Mouse (Mus musculus): Measurements from ENCODE around the gene Bpifb6. TPM values are rescaled to one million over a fixed set of nuclear protein-coding genes. Genes with fewer than 3 reads are reported as not detected.

Gene Bpifb6
- polyA plus RNA-seq, 1 experiment, result 0.21 TPM

DNA sequence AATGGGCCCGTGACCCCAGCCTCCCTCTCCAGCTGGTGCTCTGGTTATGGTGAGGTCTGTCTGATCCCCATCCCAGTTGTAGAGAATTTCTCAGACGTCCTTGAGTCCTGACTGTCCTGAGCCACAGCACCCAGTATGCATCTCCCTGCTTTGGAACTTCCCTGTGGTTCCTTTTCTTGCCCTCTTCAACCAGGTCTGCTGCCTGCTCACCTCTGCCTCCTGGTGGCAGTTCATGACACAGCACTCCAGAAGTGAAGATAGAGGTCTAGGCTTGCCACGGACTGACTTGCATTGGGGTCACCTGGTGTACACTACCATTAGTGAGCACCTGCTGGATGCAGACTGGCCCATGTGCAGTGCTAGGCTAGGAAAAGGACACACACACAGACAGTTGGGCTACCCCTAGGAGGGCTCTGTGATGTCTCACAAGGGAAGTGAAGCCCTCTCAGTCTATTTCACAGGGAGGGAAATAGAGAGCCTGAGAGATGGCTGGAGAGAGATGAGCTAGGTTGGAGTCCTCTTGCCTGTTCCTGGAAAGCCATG lies 29.8 kb downstream of the Bpifb6 start:
- Histone ChIP-seq H3K36me3 (ENCODE audit: control insufficient read depth, insufficient read depth, low read length) (no peaks in the 10 kb centered on the region), H3K4me3 (ENCODE audit: control insufficient read depth, low read depth, low read length) (no peak overlapping the region), H3K27ac (ENCODE audit: control insufficient read depth, insufficient read depth, low read depth, low read length) (no peak overlapping the region), H3K27me3 (ENCODE audit: control insufficient read depth, insufficient read depth, low read length) (no peaks in the 10 kb centered on the region), H3K4me1 (ENCODE audit: control insufficient read depth, insufficient read depth, low read length) (peaks cover 2% of the 10 kb centered on the region; the same call in 1 of the 2 replicates)
- TF ChIP-seq POLR2A (IDR thresholded peaks at IDR 0.05; ENCODE audit: control insufficient read depth, low read depth, low read length) (no peak), CTCF (IDR thresholded peaks at IDR 0.05; ENCODE audit: control insufficient read depth, insufficient read depth, insufficient replicate concordance, low read depth, low read length) (peak; percentile 91; the same call in 1 of the 2 replicates)

DNA sequence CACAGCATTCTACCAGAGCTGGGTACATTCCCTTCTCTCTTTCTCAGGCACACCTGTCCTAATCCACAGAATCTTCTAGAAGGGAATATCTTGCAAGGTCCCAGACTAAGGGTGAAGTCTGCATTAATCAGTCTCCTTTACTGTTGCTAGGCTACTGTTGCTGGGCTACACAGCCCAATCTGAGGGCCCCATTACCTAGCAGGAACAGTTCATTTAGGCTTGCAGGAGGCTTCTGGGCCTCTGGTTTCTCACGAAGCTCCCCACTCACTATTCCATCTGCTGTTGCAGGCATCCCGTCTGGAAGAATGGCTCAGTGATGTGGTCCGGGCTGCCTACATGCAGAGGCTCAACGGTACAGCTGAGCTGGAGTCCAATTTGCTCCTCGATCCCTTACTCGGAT lies 30.9 kb downstream of the Bpifb6 start:
- TF ChIP-seq CTCF (IDR thresholded peaks at IDR 0.05; ENCODE audit: control insufficient read depth, insufficient read depth, insufficient replicate concordance, low read depth, low read length) (no peak), POLR2A (IDR thresholded peaks at IDR 0.05; ENCODE audit: control insufficient read depth, low read depth, low read length) (no peak)
- H3K27me3 ChIP-seq (ENCODE audit: control insufficient read depth, insufficient read depth, low read length), result no peaks in the 10 kb centered on the region
- no peak overlapping the region for H3K4me3 ChIP-seq (ENCODE audit: control insufficient read depth, low read depth, low read length)
- H3K27ac ChIP-seq (ENCODE audit: control insufficient read depth, insufficient read depth, low read depth, low read length), result no peak overlapping the region
- H3K4me1 ChIP-seq (ENCODE audit: control insufficient read depth, insufficient read depth, low read length), result peaks cover 2% of the 10 kb centered on the region; the same call in 1 of the 2 replicates
- H3K36me3 ChIP-seq (ENCODE audit: control insufficient read depth, insufficient read depth, low read length), result no peaks in the 10 kb centered on the region

DNA sequence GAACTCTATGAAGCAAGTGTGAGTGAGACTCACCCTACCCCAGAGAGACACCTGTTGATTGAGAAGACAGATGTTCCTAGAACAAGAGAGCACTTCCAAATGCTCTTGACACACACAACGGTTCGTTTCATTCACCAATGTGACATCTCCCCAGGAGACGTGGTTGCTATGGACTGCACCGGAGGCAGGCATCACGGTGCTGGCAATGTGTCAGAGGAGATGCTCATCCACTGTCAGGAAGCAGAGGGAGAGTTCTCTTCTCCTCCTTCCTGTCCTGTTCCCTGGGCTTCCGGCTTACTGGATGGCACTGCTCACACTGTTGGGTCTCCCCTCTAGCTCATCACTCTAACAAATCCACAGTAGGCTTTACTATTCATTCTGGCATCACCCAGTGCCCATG lies 33.1 kb downstream of the Bpifb6 start:
- Histone ChIP-seq H3K4me1 (ENCODE audit: control insufficient read depth, insufficient read depth, low read length) (peaks cover 2% of the 10 kb centered on the region; the same call in 1 of the 2 replicates), H3K27ac (ENCODE audit: control insufficient read depth, insufficient read depth, low read depth, low read length) (no peak overlapping the region), H3K27me3 (ENCODE audit: control insufficient read depth, insufficient read depth, low read length) (no peaks in the 10 kb centered on the region), H3K4me3 (ENCODE audit: control insufficient read depth, low read depth, low read length) (no peak overlapping the region), H3K36me3 (ENCODE audit: control insufficient read depth, insufficient read depth, low read length) (no peaks in the 10 kb centered on the region)
- TF ChIP-seq CTCF (IDR thresholded peaks at IDR 0.05; ENCODE audit: control insufficient read depth, insufficient read depth, insufficient replicate concordance, low read depth, low read length) (no peak), POLR2A (IDR thresholded peaks at IDR 0.05; ENCODE audit: control insufficient read depth, low read depth, low read length) (no peak)

DNA sequence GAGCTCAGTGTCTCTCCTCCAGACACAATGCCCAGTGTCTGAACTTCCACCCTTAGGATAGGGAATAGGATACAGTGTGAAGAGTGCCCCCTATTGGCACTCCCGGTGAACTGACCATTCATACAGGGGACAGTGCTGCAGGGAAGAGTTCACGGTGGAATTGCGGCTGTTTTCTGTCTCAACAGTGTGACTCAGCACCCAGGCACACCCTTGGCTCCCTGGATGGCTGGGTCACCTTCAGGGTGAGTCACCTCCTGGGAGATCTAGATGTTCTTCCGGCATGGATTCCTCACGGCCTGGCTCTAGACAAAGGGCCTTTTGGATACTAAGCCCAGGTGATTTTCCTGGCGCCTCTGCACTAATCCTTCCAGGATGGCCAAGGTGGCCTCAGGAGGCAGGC lies 35.2 kb downstream of the Bpifb6 start:
- no peaks in the 10 kb centered on the region for H3K36me3 ChIP-seq (ENCODE audit: control insufficient read depth, insufficient read depth, low read length)
- H3K27me3 ChIP-seq (ENCODE audit: control insufficient read depth, insufficient read depth, low read length), result no peaks in the 10 kb centered on the region
- H3K4me1 ChIP-seq (ENCODE audit: control insufficient read depth, insufficient read depth, low read length), result peaks cover 2% of the 10 kb centered on the region; the same call in 1 of the 2 replicates
- no peak overlapping the region for H3K27ac ChIP-seq (ENCODE audit: control insufficient read depth, insufficient read depth, low read depth, low read length)
- TF ChIP-seq POLR2A (IDR thresholded peaks at IDR 0.05; ENCODE audit: control insufficient read depth, low read depth, low read length) (no peak), CTCF (IDR thresholded peaks at IDR 0.05; ENCODE audit: control insufficient read depth, insufficient read depth, insufficient replicate concordance, low read depth, low read length) (peak; percentile 28; the same call in 1 of the 2 replicates)
- no peak overlapping the region for H3K4me3 ChIP-seq (ENCODE audit: control insufficient read depth, low read depth, low read length)

DNA sequence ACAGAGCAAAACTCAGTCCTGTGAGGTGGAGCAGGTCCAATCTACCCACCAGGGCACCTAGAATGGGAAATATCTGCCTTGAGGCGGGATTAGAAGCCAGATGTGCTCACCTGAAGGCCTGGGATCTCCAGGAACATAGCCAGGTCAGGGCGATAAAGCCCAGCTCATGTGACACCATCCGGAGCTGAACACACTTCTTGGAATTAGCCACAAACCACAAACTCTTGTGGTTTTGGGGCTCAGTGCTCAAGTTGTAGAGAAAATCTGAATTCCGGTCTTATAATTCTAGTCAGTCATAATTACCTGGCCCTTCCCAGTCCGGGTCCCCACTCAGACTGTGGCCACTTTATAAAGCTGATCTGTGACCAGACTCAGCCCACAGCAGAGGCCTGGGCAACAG lies 37.7 kb downstream of the Bpifb6 start, which contains the start of gene Bpifb4:
Bpifb4 (plus strand) TSS at position 370 of the 400 bp plus-strand sequence.
- no peak within 1 kb of the TSS for H3K4me3 ChIP-seq (ENCODE audit: control insufficient read depth, low read depth, low read length)
- TF ChIP-seq CTCF (IDR thresholded peaks at IDR 0.05; ENCODE audit: control insufficient read depth, insufficient read depth, insufficient replicate concordance, low read depth, low read length), result no peak
- no peak for TF ChIP-seq POLR2A (IDR thresholded peaks at IDR 0.05; ENCODE audit: control insufficient read depth, low read depth, low read length)
- H3K4me1 ChIP-seq (ENCODE audit: control insufficient read depth, insufficient read depth, low read length), result no peaks in the 10 kb centered on the region

DNA sequence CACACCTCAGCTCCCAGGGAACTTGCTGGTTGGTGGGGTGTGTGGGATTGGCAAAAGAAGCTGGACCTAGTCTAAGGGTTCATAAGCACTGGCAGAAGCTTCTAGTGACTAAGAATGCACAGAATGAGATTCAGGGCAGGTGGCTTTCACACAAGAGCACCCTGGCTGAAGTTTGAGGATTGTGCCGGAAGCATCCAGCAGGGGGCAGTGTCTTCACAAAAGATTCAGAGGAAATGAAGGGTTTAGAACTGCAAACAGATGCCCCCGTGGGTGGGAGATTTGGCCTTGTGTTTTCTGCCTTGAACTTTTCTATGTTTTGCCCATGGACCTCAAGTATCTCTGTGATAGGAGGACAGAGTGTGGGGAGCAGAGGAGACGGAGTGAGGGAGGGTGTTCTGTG lies 43.3 kb downstream of the Bpifb6 start:
- H3K27me3 ChIP-seq (ENCODE audit: control insufficient read depth, insufficient read depth, low read length), result no peaks in the 10 kb centered on the region
- peaks cover 12% of the 10 kb centered on the region for H3K4me1 ChIP-seq (ENCODE audit: control insufficient read depth, insufficient read depth, low read length)
- no peak overlapping the region for H3K27ac ChIP-seq (ENCODE audit: control insufficient read depth, insufficient read depth, low read depth, low read length)
- H3K36me3 ChIP-seq (ENCODE audit: control insufficient read depth, insufficient read depth, low read length), result no peaks in the 10 kb centered on the region
- H3K4me3 ChIP-seq (ENCODE audit: control insufficient read depth, low read depth, low read length), result no peak overlapping the region
- peak; percentile 70 for TF ChIP-seq CTCF (IDR thresholded peaks at IDR 0.05; ENCODE audit: control insufficient read depth, insufficient read depth, insufficient replicate concordance, low read depth, low read length)
- no peak for TF ChIP-seq POLR2A (IDR thresholded peaks at IDR 0.05; ENCODE audit: control insufficient read depth, low read depth, low read length)

More for the DNA sequence above, 37.7 kb downstream of the Bpifb6 start, which contains the start of gene Bpifb4:
- no peaks in the 10 kb centered on the region for H3K36me3 ChIP-seq (ENCODE audit: control insufficient read depth, insufficient read depth, low read length)
- no peak within 1 kb of the TSS for H3K27ac ChIP-seq (ENCODE audit: control insufficient read depth, insufficient read depth, low read depth, low read length)
- no peaks in the 10 kb centered on the region for H3K27me3 ChIP-seq (ENCODE audit: control insufficient read depth, insufficient read depth, low read length)

DNA sequence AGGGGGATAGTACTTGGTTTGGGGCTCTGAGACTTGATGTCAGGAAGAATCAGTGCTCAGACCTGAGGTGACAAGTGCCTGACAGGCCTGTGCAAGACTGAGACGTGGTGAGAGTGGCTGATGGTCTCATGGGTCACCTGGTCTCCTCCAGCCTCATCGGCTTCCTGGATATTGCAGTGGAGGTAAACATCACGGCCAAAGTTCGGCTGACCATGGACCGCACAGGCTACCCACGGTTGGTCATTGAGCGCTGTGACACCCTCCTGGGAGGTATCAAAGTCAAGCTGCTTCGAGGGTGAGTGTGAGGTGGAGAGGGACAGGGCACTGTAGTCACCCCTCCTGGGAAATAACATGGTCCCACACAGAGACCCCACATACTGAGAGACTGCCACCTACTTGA lies 44.4 kb downstream of the Bpifb6 start:
- TF ChIP-seq POLR2A (IDR thresholded peaks at IDR 0.05; ENCODE audit: control insufficient read depth, low read depth, low read length), result no peak
- no peak for TF ChIP-seq CTCF (IDR thresholded peaks at IDR 0.05; ENCODE audit: control insufficient read depth, insufficient read depth, insufficient replicate concordance, low read depth, low read length)
- Histone ChIP-seq H3K27ac (ENCODE audit: control insufficient read depth, insufficient read depth, low read depth, low read length) (no peak overlapping the region), H3K27me3 (ENCODE audit: control insufficient read depth, insufficient read depth, low read length) (no peaks in the 10 kb centered on the region), H3K4me3 (ENCODE audit: control insufficient read depth, low read depth, low read length) (no peak overlapping the region), H3K36me3 (ENCODE audit: control insufficient read depth, insufficient read depth, low read length) (no peaks in the 10 kb centered on the region), H3K4me1 (ENCODE audit: control insufficient read depth, insufficient read depth, low read length) (peaks cover 12% of the 10 kb centered on the region)

Measured in testis, adult 2 months (tissue).